Mouse (Mus musculus): ENCODE measurements around the gene Obscn.

- TF ChIP-seq CTCF (conservative IDR thresholded peaks at IDR 0.05; ENCODE audit: insufficient read depth, insufficient read length, low read depth, low read length) = no peak
- no peak for TF ChIP-seq POLR2A (IDR thresholded peaks at IDR 0.05; ENCODE audit: low read depth, low read length)
Measured at GRCm38 (mm10) chr11:58969659-58970058, 166.5 kb downstream of the Obscn start.
